In the genomic region with DNA sequence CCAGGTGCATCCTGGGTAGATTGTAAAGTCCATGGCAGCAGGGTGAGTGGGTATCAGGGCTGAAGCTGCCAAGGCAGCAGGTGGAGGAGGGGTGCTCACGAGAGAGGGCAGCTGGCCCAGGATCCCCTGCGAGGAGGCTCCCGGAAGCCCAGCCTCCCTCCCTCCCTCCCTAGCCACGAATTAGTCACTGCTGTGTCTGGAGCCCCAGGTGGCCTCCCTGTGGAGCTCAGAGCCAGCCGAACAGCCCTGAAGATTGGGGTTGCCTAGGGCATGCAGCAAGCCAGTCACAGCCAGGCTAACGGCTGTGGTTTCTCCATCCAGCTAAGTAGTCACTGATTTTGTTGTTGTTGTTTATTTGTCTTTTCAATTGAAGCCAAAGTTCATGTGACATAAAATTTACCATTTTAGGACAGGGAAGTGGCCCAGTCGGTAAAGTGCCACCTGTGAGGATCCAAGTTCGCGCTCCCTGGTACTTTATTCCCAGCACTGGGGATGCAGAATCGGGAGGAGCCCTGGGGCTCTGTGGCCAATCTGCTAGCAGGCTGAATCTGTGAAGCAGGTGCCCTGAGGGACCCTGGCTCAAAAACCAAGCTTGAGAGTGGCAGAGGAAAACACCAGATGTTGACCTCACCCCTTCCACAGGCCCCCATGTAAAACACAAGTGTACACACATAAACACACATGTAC, we compare ENCODE assay signal across 8 mouse cellular contexts. TPM values are rescaled to one million over a fixed set of nuclear protein-coding genes. Genes with fewer than 3 reads are reported as not detected.
A peak's percentile ranks its signal among the peaks of the same experiment; 100 is the strongest.
DNase-seq lines count a peak whose midpoint lies in the region; ATAC-seq lines count a peak whose summit lies in the region.

No protein-coding gene starts in this region.

- peaks cover 11% of the 10 kb centered on the region for H3K27me3 ChIP-seq in heart, embryonic 10.5 days (ENCODE audit: insufficient read depth, poor library complexity, severe bottlenecking)
- H3K27me3 ChIP-seq in embryonic facial prominence, embryonic 14.5 days (replicated peaks; ENCODE audit: control insufficient read depth, insufficient read depth, low read length), result peaks cover 3% of the 10 kb centered on the region; the same call in 1 of the 2 replicates
- H3K27me3 ChIP-seq in midbrain, embryonic 13.5 days, result 0 out of 2 replicates have a peak, but pooled peaks cover 3% of the 10 kb centered on the region

- peak overlapping the region; percentile 44 for H3K4me3 ChIP-seq in heart, embryonic 10.5 days
- H3K4me3 ChIP-seq in embryonic facial prominence, embryonic 14.5 days (ENCODE audit: low read depth, low read length), result no peak overlapping the region
- no peak overlapping the region for H3K4me3 ChIP-seq in midbrain, embryonic 13.5 days (replicated peaks)

- peak; percentile 85 for ATAC-seq in embryonic facial prominence, embryonic 14.5 days (ENCODE audit: low read depth)
- ATAC-seq in midbrain, embryonic 13.5 days, result peak; percentile 90
- ATAC-seq in erythroblast, adult 5-6 weeks (replicated peaks; ENCODE audit: low FRiP score, poor library complexity, severe bottlenecking), result no peak

- H3K9me3 ChIP-seq in heart, embryonic 10.5 days, result no peaks in the 10 kb centered on the region
- H3K9me3 ChIP-seq in embryonic facial prominence, embryonic 14.5 days (ENCODE audit: control insufficient read depth, low read length), result peaks cover 7% of the 10 kb centered on the region
- peaks cover 2% of the 10 kb centered on the region; the same call in 1 of the 2 replicates for H3K9me3 ChIP-seq in midbrain, embryonic 13.5 days

- H3K9ac ChIP-seq in embryonic facial prominence, embryonic 14.5 days (ENCODE audit: low read depth, low read length), result peak overlapping the region; percentile 25; the same call in 1 of the 2 replicates
- H3K9ac ChIP-seq in midbrain, embryonic 13.5 days (replicated peaks), result no peak overlapping the region

- WGBS in heart, embryonic 10.5 days, result 8% methylated on average over 10 of the region's 10 CpGs
- WGBS in embryonic facial prominence, embryonic 14.5 days, result 12% methylated on average over 9 of the region's 10 CpGs
- WGBS in midbrain, embryonic 13.5 days, result 12% methylated on average over 10 of the region's 10 CpGs

- H3K36me3 ChIP-seq in heart, embryonic 10.5 days, result no peaks in the 10 kb centered on the region
- no peaks in the 10 kb centered on the region for H3K36me3 ChIP-seq in embryonic facial prominence, embryonic 14.5 days (ENCODE audit: control insufficient read depth, insufficient read depth, low read length)
- no peaks in the 10 kb centered on the region for H3K36me3 ChIP-seq in midbrain, embryonic 13.5 days

- H3K4me2 ChIP-seq in embryonic facial prominence, embryonic 14.5 days (ENCODE audit: low read depth, low read length), result peak overlapping the region; percentile 33; the same call in 1 of the 2 replicates
- peak overlapping the region; percentile 36 for H3K4me2 ChIP-seq in midbrain, embryonic 13.5 days (replicated peaks)

- peak overlapping the region; percentile 79 for H3K27ac ChIP-seq in heart, embryonic 10.5 days
- H3K27ac ChIP-seq in embryonic facial prominence, embryonic 14.5 days (replicated peaks; ENCODE audit: low read depth, low read length), result no peak overlapping the region
- H3K27ac ChIP-seq in midbrain, embryonic 13.5 days, result peak overlapping the region; percentile 69

- no peak for DNase-seq in heart, embryonic 10.5 days (ENCODE audit: low spot score)
- no peak for DNase-seq in heart, adult 11 months
- DNase-seq in adipocyte (ENCODE audit: low spot score), result peak; percentile 28
- peak; percentile 78 for DNase-seq in embryonic facial prominence, embryonic 14.5 days (ENCODE audit: low spot score)
- peak; percentile 84 for DNase-seq in induced T-regulatory cell, adult 2 months (ENCODE audit: low read depth)
- DNase-seq in right cerebral cortex, adult 2 months (ENCODE audit: low spot score in 2 of 2), result no peak

- peaks cover 34% of the 10 kb centered on the region for H3K4me1 ChIP-seq in heart, embryonic 10.5 days
- H3K4me1 ChIP-seq in embryonic facial prominence, embryonic 14.5 days (ENCODE audit: control insufficient read depth, insufficient read depth, low read length), result 0 out of 2 replicates have a peak, but pooled peaks cover 4% of the 10 kb centered on the region
- H3K4me1 ChIP-seq in midbrain, embryonic 13.5 days (replicated peaks), result peaks cover 26% of the 10 kb centered on the region

RNA-seq across cellular contexts. Expression of gene Tesc, which starts 10.4 kb away (rescaled TPM):
- 10.0 and 19.0 TPM in 2 replicates for polyA plus RNA-seq in heart, embryonic 10.5 days (2016; fragmentation: Nextera tagmentation; extraction: Ambion mirVana)
- 10.4 and 12.1 TPM in 2 replicates for polyA plus RNA-seq in embryonic facial prominence, embryonic 14.5 days (2014; fragmentation: Nextera tagmentation; extraction: Ambion mirVana)
- polyA plus RNA-seq in midbrain, embryonic 13.5 days (2015; fragmentation: Nextera tagmentation; extraction: Ambion mirVana), result 2.9 TPM in 2 replicates
- 4.6 TPM in 1 of 2 replicates, not detected in the other for total RNA-seq in erythroblast, adult 5-6 weeks (2015; ENCODE audit: low replicate concordance)
- total RNA-seq in erythroblast, adult 5-6 weeks (2017; ENCODE audit: low replicate concordance), result 0.56 and 2.6 TPM in 2 replicates

Comparison
In these comparisons a context has a peak if more than half of its experiments do, and no peak if none do; other contexts are left out.
1. DNase-seq: peak in adipocyte (single experiment), embryonic facial prominence, embryonic 14.5 days (single experiment) and induced T-regulatory cell, adult 2 months (single experiment); none in heart, embryonic 10.5 days (single experiment), heart, adult 11 months (single experiment) and right cerebral cortex, adult 2 months (0 of 2).